Comparison of ENCODE assay signal across 8 mouse cellular contexts in genomic region chr17:29045741-29046530, GRCm38 (mm10). TPM values are rescaled to one million over a fixed set of nuclear protein-coding genes. Genes with fewer than 3 reads are reported as not detected.
DNase-seq lines count a peak whose midpoint lies in the region; ATAC-seq and TF ChIP-seq lines count a peak whose summit lies in the region.

No protein-coding gene starts in this region.

- H3K79me2 ChIP-seq in myocyte (ENCODE audit: control insufficient read depth, insufficient read depth): peaks cover 3% of the 10 kb centered on the region

- H3ac ChIP-seq in myocyte (ENCODE audit: control insufficient read depth, insufficient read length): no peak overlapping the region

- 0 out of 2 replicates have a peak overlapping the region, but pooled peaks have one; percentile 29 for H3K27ac ChIP-seq in limb, embryonic 12.5 days
- H3K27ac ChIP-seq in limb, embryonic 10.5 days: no peak overlapping the region
- peak overlapping the region; percentile 77 for H3K27ac ChIP-seq in heart, embryonic 13.5 days (replicated peaks)

- intact Hi-C loops in left cerebral cortex, postnatal 10 days (cut with DNase I): loop anchor here (2.0 kb wide), 1 partner anchor 125 kb away; no protein-coding TSS in a partner anchor

- DNase-seq in limb, embryonic 10.5 days (ENCODE audit: low spot score): no peak
- DNase-seq in kidney, postnatal 4 days: peak; percentile 64 to 75
- DNase-seq in left cerebral cortex, postnatal 10 days (ENCODE audit: extremely low spot score in 1 of 2, low spot score in 2 of 2): no peak

- ATAC-seq in limb, embryonic 12.5 days (ENCODE audit: insufficient number of reproducible peaks, insufficient read depth, low FRiP score, low TSS enrichment, low read depth): peak; percentile 39; the same call in 1 of the 2 replicates
- peak; percentile 80 for ATAC-seq in cerebellum, adult (ENCODE audit: insufficient number of reproducible peaks, low FRiP score, low TSS enrichment)
- ATAC-seq in heart, embryonic 13.5 days (ENCODE audit: extremely low read depth, insufficient number of reproducible peaks, low FRiP score, low TSS enrichment): 0 out of 2 replicates have a peak, but pooled peaks have one; percentile 47
- ATAC-seq in monocyte, adult 5-6 weeks (replicated peaks; ENCODE audit: insufficient number of reproducible peaks, low FRiP score, low TSS enrichment, poor library complexity, severe bottlenecking): no peak

- H3K4me1 ChIP-seq in limb, embryonic 12.5 days (replicated peaks): peaks cover 12% of the 10 kb centered on the region
- peaks cover 11% of the 10 kb centered on the region for H3K4me1 ChIP-seq in limb, embryonic 10.5 days
- H3K4me1 ChIP-seq in heart, embryonic 13.5 days: peaks cover 44% of the 10 kb centered on the region

- no peak overlapping the region for H3K4me2 ChIP-seq in limb, embryonic 12.5 days
- H3K4me2 ChIP-seq in heart, embryonic 13.5 days: no peak overlapping the region
- no peak overlapping the region for H3K4me2 ChIP-seq in myocyte (ENCODE audit: low read depth)

- WGBS in limb, embryonic 12.5 days: 74% methylated on average over 12 of the region's 12 CpGs
- 78% methylated on average over 12 of the region's 12 CpGs for WGBS in limb, embryonic 10.5 days
- 57% methylated on average over 12 of the region's 12 CpGs for WGBS in heart, embryonic 13.5 days

- no peaks in the 10 kb centered on the region for H3K9me3 ChIP-seq in limb, embryonic 12.5 days
- no peaks in the 10 kb centered on the region for H3K9me3 ChIP-seq in limb, embryonic 10.5 days (replicated peaks)
- H3K9me3 ChIP-seq in heart, embryonic 13.5 days: no peaks in the 10 kb centered on the region

- H3K9ac ChIP-seq in limb, embryonic 12.5 days (replicated peaks): no peak overlapping the region
- H3K9ac ChIP-seq in heart, embryonic 13.5 days: 0 out of 2 replicates have a peak overlapping the region, but pooled peaks have one; percentile 24

- no peak overlapping the region for H3K4me3 ChIP-seq in limb, embryonic 12.5 days (replicated peaks)
- no peak overlapping the region for H3K4me3 ChIP-seq in limb, embryonic 10.5 days
- no peak overlapping the region for H3K4me3 ChIP-seq in heart, embryonic 13.5 days
- H3K4me3 ChIP-seq in myocyte: no peak overlapping the region

- H3K36me3 ChIP-seq in limb, embryonic 12.5 days: peaks cover 68% of the 10 kb centered on the region
- H3K36me3 ChIP-seq in limb, embryonic 10.5 days: peaks cover 70% of the 10 kb centered on the region
- peaks cover 68% of the 10 kb centered on the region for H3K36me3 ChIP-seq in heart, embryonic 13.5 days
- H3K36me3 ChIP-seq in myocyte (ENCODE audit: control insufficient read depth, insufficient read depth): peaks cover 52% of the 10 kb centered on the region

- H3K27me3 ChIP-seq in limb, embryonic 12.5 days: no peaks in the 10 kb centered on the region
- H3K27me3 ChIP-seq in limb, embryonic 10.5 days (ENCODE audit: low read depth, poor library complexity, severe bottlenecking): no peaks in the 10 kb centered on the region
- no peaks in the 10 kb centered on the region for H3K27me3 ChIP-seq in heart, embryonic 13.5 days (replicated peaks)
- no peaks in the 10 kb centered on the region for H3K27me3 ChIP-seq in myocyte (ENCODE audit: control insufficient read depth, insufficient read depth, insufficient read length)

- peak; percentile 65 for TF ChIP-seq POLR2A in myocyte (IDR thresholded peaks at IDR 0.05; ENCODE audit: insufficient read length, low read depth)

TF ChIP-seq in myocyte, 11 proteins besides CTCF, POLR2A, EP300 and RAD21:
- TF ChIP-seq MAX (IDR thresholded peaks at IDR 0.05; ENCODE audit: low read depth) (no peak), POLR2AphosphoS2 (IDR thresholded peaks at IDR 0.05; ENCODE audit: insufficient read length, low read depth) (peak; percentile 80), MYOD1 (IDR thresholded peaks at IDR 0.05; ENCODE audit: control insufficient read depth in 1 of 3, insufficient read length in 2 of 3, low read depth in 2 of 3) (peak in 1 of 3 experiments; percentile 6)

RNA-seq across cellular contexts. Expression of gene Srsf3, which starts 13.5 kb away (rescaled TPM):
- polyA plus RNA-seq in limb, embryonic 12.5 days (2016; fragmentation: Nextera tagmentation; extraction: Ambion mirVana): 798 and 826 TPM in 2 replicates
- 820 and 832 TPM in 2 replicates for polyA plus RNA-seq in limb, embryonic 10.5 days (2016; fragmentation: Nextera tagmentation; extraction: Ambion mirVana)
- 321 and 347 TPM in 2 replicates for polyA plus RNA-seq in heart, embryonic 13.5 days (2015; fragmentation: Nextera tagmentation; extraction: Ambion mirVana)
- 98.2 TPM for polyA plus RNA-seq in myocyte (2012; fragmentation: generic; extraction: Trizol)
- total RNA-seq in monocyte, adult 5-6 weeks (2017): 679 to 753 TPM (median 702 TPM) in 3 replicates
- total RNA-seq in left cerebral cortex, postnatal 10 days (2021): 100 to 1,000 TPM; 148 to 157 TPM

RNA-seq across cellular contexts. Expression of gene Stk38, which starts 38.1 kb away (rescaled TPM):
- 135 and 149 TPM in 2 replicates for polyA plus RNA-seq in limb, embryonic 12.5 days (2016; fragmentation: Nextera tagmentation; extraction: Ambion mirVana)
- polyA plus RNA-seq in limb, embryonic 10.5 days (2016; fragmentation: Nextera tagmentation; extraction: Ambion mirVana): 116 and 131 TPM in 2 replicates
- polyA plus RNA-seq in heart, embryonic 13.5 days (2015; fragmentation: Nextera tagmentation; extraction: Ambion mirVana): 68.7 and 71.0 TPM in 2 replicates
- 28.3 TPM for polyA plus RNA-seq in myocyte (2012; fragmentation: generic; extraction: Trizol)
- total RNA-seq in monocyte, adult 5-6 weeks (2017): 369 to 443 TPM (median 402 TPM) in 3 replicates
- total RNA-seq in left cerebral cortex, postnatal 10 days (2021): 10 to 100 TPM; 54.9 to 60.3 TPM

RNA-seq across cellular contexts. Expression of gene Cdkn1a, which starts 44.8 kb away (rescaled TPM):
- 54.1 and 59.9 TPM in 2 replicates for polyA plus RNA-seq in limb, embryonic 12.5 days (2016; fragmentation: Nextera tagmentation; extraction: Ambion mirVana)
- polyA plus RNA-seq in limb, embryonic 10.5 days (2016; fragmentation: Nextera tagmentation; extraction: Ambion mirVana): 22.2 and 28.8 TPM in 2 replicates
- polyA plus RNA-seq in heart, embryonic 13.5 days (2015; fragmentation: Nextera tagmentation; extraction: Ambion mirVana): 38.5 and 52.3 TPM in 2 replicates
- polyA plus RNA-seq in myocyte (2012; fragmentation: generic; extraction: Trizol): 2,069 TPM
- total RNA-seq in monocyte, adult 5-6 weeks (2017): 10.7 to 29.2 TPM (median 15.7 TPM) in 3 replicates
- total RNA-seq in left cerebral cortex, postnatal 10 days (2021): 10 to 100 TPM; 34.2 to 40.4 TPM

Comparison
In these comparisons a context has a peak if more than half of its experiments do, and no peak if none do; other contexts are left out.
1. DNase-seq: peak in kidney, postnatal 4 days (2 of 2); none in limb, embryonic 10.5 days (single experiment) and left cerebral cortex, postnatal 10 days (0 of 2).
2. RNA of gene Cdkn1a, which starts 44.8 kb away (polyA plus RNA-seq): 2,069 TPM in myocyte (single experiment); 54.1 to 59.9 TPM in limb, embryonic 12.5 days, 38.5 to 52.3 TPM in heart, embryonic 13.5 days and 22.2 to 28.8 TPM in limb, embryonic 10.5 days; every median in the first group is over 10 times any median in the second.